Comparison of ENCODE assay signal across 8 mouse cellular contexts in genomic region chr1:153899731-153900380, GRCm38 (mm10). TPM values are rescaled to one million over a fixed set of nuclear protein-coding genes. Genes with fewer than 3 reads are reported as not detected.
A peak's percentile ranks its signal among the peaks of the same experiment; 100 is the strongest.
DNase-seq lines count a peak whose midpoint lies in the region; ATAC-seq and TF ChIP-seq lines count a peak whose summit lies in the region.

Glul (plus strand) TSS chr1:153899944.
Teddm2 (minus strand) TSS chr1:153900228.

- peak within 1 kb of the TSS; percentile 94 for H3K27ac ChIP-seq in heart, embryonic 12.5 days (ENCODE audit: poor library complexity, severe bottlenecking)
- peak within 1 kb of the TSS; percentile 96 for H3K27ac ChIP-seq in kidney, postnatal 0 days
- peak within 1 kb of the TSS; percentile 97 for H3K27ac ChIP-seq in liver, embryonic 11.5 days (ENCODE audit: low read depth, low read length)
- peak within 1 kb of the TSS; percentile 96 for H3K27ac ChIP-seq in stomach, embryonic 14.5 days (ENCODE audit: low read length)

- no peaks in the 10 kb centered on the region for H3K9me3 ChIP-seq in erythroblast, embryonic 14.5 days (ENCODE audit: control insufficient read depth, low read length)
- no peaks in the 10 kb centered on the region for H3K9me3 ChIP-seq in heart, embryonic 12.5 days (replicated peaks)
- H3K9me3 ChIP-seq in kidney, postnatal 0 days (replicated peaks; ENCODE audit: low read length), result no peaks in the 10 kb centered on the region
- no peaks in the 10 kb centered on the region for H3K9me3 ChIP-seq in liver, embryonic 11.5 days (ENCODE audit: control insufficient read depth, low read length)
- H3K9me3 ChIP-seq in stomach, embryonic 14.5 days (ENCODE audit: control insufficient read depth, low read depth, low read length), result no peaks in the 10 kb centered on the region

- H3K4me3 ChIP-seq in C2C12 (ENCODE audit: insufficient read depth, poor library complexity, severe bottlenecking), result peak within 1 kb of the TSS; percentile 55
- peak within 1 kb of the TSS; percentile 92 for H3K4me3 ChIP-seq in erythroblast, embryonic 14.5 days (replicated peaks)
- H3K4me3 ChIP-seq in heart, embryonic 12.5 days, result peak within 1 kb of the TSS; percentile 80
- H3K4me3 ChIP-seq in kidney, postnatal 0 days (replicated peaks; ENCODE audit: low read depth, low read length), result peak within 1 kb of the TSS; percentile 89
- peak within 1 kb of the TSS; percentile 93 for H3K4me3 ChIP-seq in liver, embryonic 11.5 days (ENCODE audit: low read depth, low read length)
- peak within 1 kb of the TSS; percentile 83 for H3K4me3 ChIP-seq in stomach, embryonic 14.5 days (ENCODE audit: low read depth, low read length)

- DNase-seq in brain, embryonic 14.5 days (ENCODE audit: low read depth), result peak; percentile 99
- peak; percentile 99 for DNase-seq in kidney, postnatal 0 days (ENCODE audit: low spot score)
- peak; percentile 93 for DNase-seq in liver, embryonic 11.5 days (ENCODE audit: low spot score)
- peak; percentile 94 for DNase-seq in naive thymus-derived CD4-positive, alpha-beta T cell, adult 2 months (ENCODE audit: low read depth)

- TF ChIP-seq POLR2A in brain, embryonic 14.5 days (IDR thresholded peaks at IDR 0.05; ENCODE audit: borderline replicate concordance, extremely low read depth, insufficient read depth, insufficient read length, poor library complexity, severe bottlenecking), result peak; percentile 84; the same call in 1 of the 2 replicates

- no peaks in the 10 kb centered on the region for H3K79me2 ChIP-seq in C2C12 (ENCODE audit: control insufficient read depth, insufficient read depth)

- H3K4me2 ChIP-seq in heart, embryonic 12.5 days, result peak within 1 kb of the TSS; percentile 84
- H3K4me2 ChIP-seq in kidney, postnatal 0 days (ENCODE audit: low read length), result peak within 1 kb of the TSS; percentile 87
- H3K4me2 ChIP-seq in liver, embryonic 11.5 days, result peak within 1 kb of the TSS; percentile 94
- H3K4me2 ChIP-seq in stomach, embryonic 14.5 days (replicated peaks; ENCODE audit: low read depth, low read length), result peak within 1 kb of the TSS; percentile 70

- peaks cover 37% of the 10 kb centered on the region for H3K4me1 ChIP-seq in erythroblast, embryonic 14.5 days (ENCODE audit: control insufficient read depth)
- peaks cover 17% of the 10 kb centered on the region for H3K4me1 ChIP-seq in heart, embryonic 12.5 days (replicated peaks)
- 0 out of 2 replicates have a peak, but pooled peaks cover 7% of the 10 kb centered on the region for H3K4me1 ChIP-seq in kidney, postnatal 0 days (replicated peaks; ENCODE audit: insufficient read depth, low read length)
- peaks cover 10% of the 10 kb centered on the region for H3K4me1 ChIP-seq in liver, embryonic 11.5 days (replicated peaks; ENCODE audit: control insufficient read depth, insufficient read depth, low read length)
- 0 out of 2 replicates have a peak, but pooled peaks cover 2% of the 10 kb centered on the region for H3K4me1 ChIP-seq in stomach, embryonic 14.5 days (ENCODE audit: control insufficient read depth, insufficient read depth, low read length)

- 0% methylated on average over 51 of the region's 51 CpGs for WGBS in heart, embryonic 12.5 days
- WGBS in kidney, postnatal 0 days, result under 1% methylated on average over 50 of the region's 51 CpGs
- WGBS in liver, embryonic 11.5 days, result under 1% methylated on average over 51 of the region's 51 CpGs
- under 1% methylated on average over 51 of the region's 51 CpGs for WGBS in stomach, embryonic 14.5 days

- no peak for TF ChIP-seq CTCF in C2C12 (IDR thresholded peaks at IDR 0.05; ENCODE audit: control insufficient read depth, insufficient read depth, insufficient read length)
- TF ChIP-seq CTCF in brain, embryonic 14.5 days (IDR thresholded peaks at IDR 0.05; ENCODE audit: borderline replicate concordance, extremely low read depth, insufficient read depth, insufficient read length), result no peak
- no peak; the same call in 1 of the 2 replicates for TF ChIP-seq CTCF in kidney, postnatal 0 days (IDR thresholded peaks at IDR 0.05; ENCODE audit: low read depth)

- H3K36me3 ChIP-seq in C2C12 (ENCODE audit: control insufficient read depth, insufficient read depth), result peaks cover 15% of the 10 kb centered on the region
- peaks cover 41% of the 10 kb centered on the region for H3K36me3 ChIP-seq in erythroblast, embryonic 14.5 days (ENCODE audit: control insufficient read depth)
- H3K36me3 ChIP-seq in heart, embryonic 12.5 days, result peaks cover 22% of the 10 kb centered on the region
- H3K36me3 ChIP-seq in kidney, postnatal 0 days (ENCODE audit: insufficient read depth, low read length), result peaks cover 16% of the 10 kb centered on the region
- H3K36me3 ChIP-seq in liver, embryonic 11.5 days (ENCODE audit: control insufficient read depth, insufficient read depth, low read length), result peaks cover 21% of the 10 kb centered on the region
- peaks cover 14% of the 10 kb centered on the region; the same call in 1 of the 2 replicates for H3K36me3 ChIP-seq in stomach, embryonic 14.5 days (ENCODE audit: control insufficient read depth, insufficient read depth, low read length)

- H3K79me3 ChIP-seq in C2C12 (ENCODE audit: low read depth), result no peaks in the 10 kb centered on the region

- ATAC-seq in heart, embryonic 12.5 days (ENCODE audit: insufficient number of reproducible peaks, low FRiP score), result peak; percentile 96
- peak; percentile 96 for ATAC-seq in kidney, postnatal 0 days (replicated peaks; ENCODE audit: low FRiP score, low read depth)
- peak; percentile 96 for ATAC-seq in liver, embryonic 11.5 days (replicated peaks; ENCODE audit: low FRiP score)
- ATAC-seq in stomach, embryonic 14.5 days (ENCODE audit: insufficient number of reproducible peaks, insufficient read depth, low FRiP score, low read depth), result peak; percentile 97

- peak within 1 kb of the TSS; percentile 87 for H3K9ac ChIP-seq in heart, embryonic 12.5 days
- peak within 1 kb of the TSS; percentile 92 for H3K9ac ChIP-seq in kidney, postnatal 0 days (ENCODE audit: low read depth, low read length)
- H3K9ac ChIP-seq in liver, embryonic 11.5 days (ENCODE audit: low read depth, low read length), result peak within 1 kb of the TSS; percentile 83
- peak within 1 kb of the TSS; percentile 83 for H3K9ac ChIP-seq in stomach, embryonic 14.5 days (replicated peaks; ENCODE audit: low read depth, low read length)

- no peaks in the 10 kb centered on the region for H3K27me3 ChIP-seq in C2C12 (ENCODE audit: control insufficient read depth, insufficient read depth, insufficient read length)
- no peaks in the 10 kb centered on the region for H3K27me3 ChIP-seq in erythroblast, embryonic 14.5 days (ENCODE audit: control insufficient read depth)
- no peaks in the 10 kb centered on the region for H3K27me3 ChIP-seq in heart, embryonic 12.5 days (replicated peaks)
- no peaks in the 10 kb centered on the region for H3K27me3 ChIP-seq in kidney, postnatal 0 days (ENCODE audit: insufficient read depth, low read length)
- H3K27me3 ChIP-seq in liver, embryonic 11.5 days (replicated peaks; ENCODE audit: control insufficient read depth, insufficient read depth, low read length), result no peaks in the 10 kb centered on the region
- H3K27me3 ChIP-seq in stomach, embryonic 14.5 days (ENCODE audit: control insufficient read depth, insufficient read depth, low read length), result no peaks in the 10 kb centered on the region

- peak within 1 kb of the TSS; percentile 75 for H3ac ChIP-seq in C2C12 (ENCODE audit: control insufficient read depth, insufficient read length, low read depth)

TF ChIP-seq in C2C12, 6 proteins besides CTCF, POLR2A, EP300 and RAD21:
- TF ChIP-seq FOSL1 (IDR thresholded peaks at IDR 0.05; ENCODE audit: insufficient read depth, low read length, poor library complexity, severe bottlenecking) (no peak), MYOG (IDR thresholded peaks at IDR 0.05; ENCODE audit: control insufficient read depth, extremely low read depth, insufficient read length) (no peak), USF1 (IDR thresholded peaks at IDR 0.05; ENCODE audit: low read depth) (no peak), MAX (IDR thresholded peaks at IDR 0.05) (peak; percentile 69), CEBPB (IDR thresholded peaks at IDR 0.05; ENCODE audit: low read depth) (no peak)
TF ChIP-seq in C2C12: peak in this region for 1.

RNA-seq across cellular contexts. Expression of gene Glul, which starts in this region (rescaled TPM):
- 31.6 TPM for polyA plus RNA-seq in C2C12 (2012; fragmentation: generic; extraction: Trizol)
- 151 and 226 TPM in 2 replicates for polyA plus RNA-seq in brain, embryonic 14.5 days (2012; rRNA removed)
- 13.8 and 16.9 TPM in 2 replicates for polyA plus RNA-seq in erythroblast, embryonic 14.5 days (2012)
- polyA plus RNA-seq in heart, embryonic 12.5 days (2016; fragmentation: Nextera tagmentation; extraction: Ambion mirVana), result 55.2 and 58.4 TPM in 2 replicates
- 226 and 230 TPM in 2 replicates for polyA plus RNA-seq in kidney, postnatal 0 days (2015; fragmentation: Nextera tagmentation; extraction: Ambion mirVana)
- polyA plus RNA-seq in liver, embryonic 11.5 days (2014; fragmentation: Nextera tagmentation; extraction: Ambion mirVana), result 129 and 146 TPM in 2 replicates
- 130 and 137 TPM in 2 replicates for polyA plus RNA-seq in stomach, embryonic 14.5 days (2014; fragmentation: Nextera tagmentation; extraction: Ambion mirVana)

RNA-seq across cellular contexts. Expression of gene Teddm2, which starts in this region (rescaled TPM):
- polyA plus RNA-seq in C2C12 (2012; fragmentation: generic; extraction: Trizol), result 0.06 TPM
- polyA plus RNA-seq in brain, embryonic 14.5 days (2012; rRNA removed), result 0.90 and 1.2 TPM in 2 replicates
- polyA plus RNA-seq in erythroblast, embryonic 14.5 days (2012), result 0.08 and 0.23 TPM in 2 replicates
- polyA plus RNA-seq in heart, embryonic 12.5 days (2016; fragmentation: Nextera tagmentation; extraction: Ambion mirVana), result 0.15 and 0.31 TPM in 2 replicates
- polyA plus RNA-seq in kidney, postnatal 0 days (2015; fragmentation: Nextera tagmentation; extraction: Ambion mirVana), result 0.52 and 0.63 TPM in 2 replicates
- polyA plus RNA-seq in liver, embryonic 11.5 days (2014; fragmentation: Nextera tagmentation; extraction: Ambion mirVana), result 0.21 and 0.45 TPM in 2 replicates
- 0.46 and 0.53 TPM in 2 replicates for polyA plus RNA-seq in stomach, embryonic 14.5 days (2014; fragmentation: Nextera tagmentation; extraction: Ambion mirVana)

Comparison
In these comparisons a context has a peak if more than half of its experiments do, and no peak if none do; other contexts are left out.
1. Peak in every context shown above with its lines: DNase-seq, ATAC-seq, H3K4me3 ChIP-seq and H3K27ac ChIP-seq.